Mouse (Mus musculus) midbrain, embryonic 14.5 days (tissue): ENCODE data around the gene Bcl3. TPM values are rescaled to one million over a fixed set of nuclear protein-coding genes. Genes with fewer than 3 reads are reported as not detected.

Source experiments
- ATAC-seq: fragments of 200-750 bp; cut with Nextera tagmentation; 2 replicates; pipeline ENCODE4 v1.8.0; 2017; ENCODE audit warnings: moderate number of reproducible peaks, moderate library complexity; ENCODE audit not compliant: low FRiP score, low TSS enrichment
- DNase-seq: peaks from one replicate; pipeline ENCODE4 v3.0.0-alpha.2; 2015
- H3K27ac ChIP-seq: fragments of 300-500 bp; sonication (generic); replicated peaks from 2 replicates; pipeline ENCODE4 v1.5.1; 2014; ENCODE audit warnings: mild to moderate bottlenecking, low read depth, low read length, moderate library complexity
- H3K27me3 ChIP-seq: fragments of 300-500 bp; sonication (generic); 2 replicates; pipeline ENCODE4 v1.6.1; 2014; ENCODE audit warnings: low read length, control low read depth, mixed read lengths; ENCODE audit not compliant: control insufficient read depth, insufficient read depth
- H3K36me3 ChIP-seq: fragments of 300-500 bp; sonication (generic); 2 replicates; pipeline ENCODE4 v1.6.1; 2014; ENCODE audit warnings: low read length, control low read depth; ENCODE audit not compliant: control insufficient read depth, insufficient read depth
- H3K4me1 ChIP-seq: fragments of 300-500 bp; sonication (generic); 2 replicates; pipeline ENCODE4 v1.6.1; 2014; ENCODE audit warnings: mild to moderate bottlenecking, antibody characterized with exemption, low read length, control low read depth; ENCODE audit not compliant: control insufficient read depth, insufficient read depth
- H3K4me2 ChIP-seq: fragments of 300-500 bp; sonication (generic); 2 replicates; pipeline ENCODE4 v1.6.1; 2014; ENCODE audit warnings: mild to moderate bottlenecking, low read length, moderate library complexity
- H3K4me3 ChIP-seq: fragments of 300-500 bp; sonication (generic); replicated peaks from 2 replicates; pipeline ENCODE4 v1.5.1; 2014; ENCODE audit warnings: low read depth, low read length
- H3K9ac ChIP-seq: fragments of 300-500 bp; sonication (generic); replicated peaks from 2 replicates; pipeline ENCODE4 v1.6.1; 2014; ENCODE audit warnings: mild to moderate bottlenecking, low read length, moderate library complexity
- H3K9me3 ChIP-seq: fragments of 300-500 bp; sonication (generic); 2 replicates; pipeline ENCODE4 v1.6.1; 2016; ENCODE audit warnings: low read length, control low read depth, mixed read lengths; ENCODE audit not compliant: control insufficient read depth
- WGBS: fragments of 180-500 bp; shearing (Covaris S2); extraction: QIAGEN DNeasy Blood & Tissue Kit; methylation state at CpG from one replicate; pipeline ENCODE4 v1.1.7; 2014; 5-methylcytosine and 5-hydroxymethylcytosine counted together
- polyA plus RNA-seq: library from polyadenylated mRNA; unstranded; fragments of >200 nt; fragmentation: Nextera tagmentation; extraction: Ambion mirVana; gene quantifications from 2 replicates; pipeline ENCODE4 v1.2.1, GENCODE M21; 2014

Bcl3 gene
- polyA plus RNA-seq, 1 experiment from 2014 or later, result 1.2 TPM

DNA sequence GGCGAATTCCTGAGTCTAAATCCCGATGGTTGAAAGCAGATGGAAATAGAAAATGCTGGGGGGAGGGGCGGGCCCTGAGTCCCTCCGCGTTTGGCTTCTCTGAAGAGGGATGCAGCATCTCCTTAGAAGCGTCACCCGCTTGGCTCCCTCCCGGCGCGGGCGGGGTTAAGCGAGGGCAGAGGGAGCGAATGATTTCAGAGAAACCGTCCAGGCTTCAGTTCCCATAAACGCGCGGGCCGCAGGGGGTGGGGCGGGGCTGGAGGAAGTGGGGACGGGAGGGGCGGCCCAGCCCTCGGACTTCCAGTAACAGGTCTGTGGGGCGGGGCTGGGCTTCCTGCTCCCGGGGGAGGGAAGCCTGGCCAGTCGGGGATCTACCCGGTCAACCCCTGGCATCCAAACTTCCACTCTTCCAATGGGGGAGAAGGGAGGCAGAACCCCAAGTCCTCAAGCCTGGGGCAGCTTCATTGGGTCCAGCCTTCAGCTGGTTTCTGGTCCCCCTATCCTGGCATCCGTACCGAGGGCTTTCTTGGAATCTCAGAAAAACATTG, 6.3 kb downstream of the Bcl3 start:
- DNase-seq (peak; percentile 75), ATAC-seq (peak; percentile 41)
- no peaks in the 10 kb centered on the region for H3K36me3 ChIP-seq
- H3K4me1 ChIP-seq, result peaks cover 13% of the 10 kb centered on the region
- WGBS, result under 1% methylated on average over 28 of the region's 28 CpGs
- H3K9me3 ChIP-seq, result no peaks in the 10 kb centered on the region
- H3K27me3 ChIP-seq, result peaks cover 17% of the 10 kb centered on the region
- H3K9ac ChIP-seq, result peak overlapping the region; percentile 58
- H3K4me3 ChIP-seq, result peak overlapping the region; percentile 34
- H3K27ac ChIP-seq, result no peak overlapping the region
- peak overlapping the region; percentile 54 for H3K4me2 ChIP-seq

GRCm38 (mm10) chr7:19815296-19816223, 7.0 kb downstream of the Bcl3 start:
- Histone ChIP-seq H3K27me3 (peaks cover 20% of the 10 kb centered on the region), H3K4me1 (peaks cover 18% of the 10 kb centered on the region), H3K9me3 (no peaks in the 10 kb centered on the region), H3K4me3 (peak overlapping the region; percentile 34), H3K36me3 (no peaks in the 10 kb centered on the region), H3K27ac (no peak overlapping the region), H3K4me2 (peak overlapping the region; percentile 54), H3K9ac (peak overlapping the region; percentile 58; the same call in 1 of the 2 replicates)
- no peak for ATAC-seq
- WGBS, result 21% methylated on average over 17 of the region's 17 CpGs
- no peak for DNase-seq

- 88% methylated on average over 6 of the region's 6 CpGs for WGBS
- DNase-seq (no peak), ATAC-seq (no peak)
- Histone ChIP-seq H3K4me3 (no peak overlapping the region), H3K4me2 (no peak overlapping the region), H3K27me3 (peaks cover 38% of the 10 kb centered on the region), H3K27ac (no peak overlapping the region), H3K9ac (no peak overlapping the region), H3K4me1 (peaks cover 18% of the 10 kb centered on the region), H3K9me3 (no peaks in the 10 kb centered on the region), H3K36me3 (no peaks in the 10 kb centered on the region)
Observed at GRCm38 (mm10) chr7:19813579-19814122, 8.9 kb downstream of the Bcl3 start.

DNA sequence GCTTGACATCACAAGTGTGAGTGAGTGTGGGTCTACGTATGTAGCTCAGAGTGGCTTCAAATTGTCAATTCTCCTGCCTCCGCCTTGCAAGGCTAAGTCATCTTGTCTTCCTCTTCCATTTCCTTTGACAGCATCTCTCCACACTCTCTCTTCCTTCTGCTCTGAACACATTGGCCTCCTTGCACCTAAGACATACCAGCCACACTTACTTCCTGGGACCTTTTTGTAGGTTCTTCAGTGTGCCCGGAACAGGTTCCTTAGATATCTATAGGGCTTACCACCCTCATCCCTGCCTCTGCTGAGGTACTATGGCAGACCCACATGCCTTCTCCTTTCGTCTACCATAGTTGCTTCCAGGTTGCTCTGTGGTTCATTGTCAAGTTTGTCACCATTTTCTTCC, 9.4 kb downstream of the Bcl3 start:
- Histone ChIP-seq H3K9me3 (no peaks in the 10 kb centered on the region), H3K36me3 (no peaks in the 10 kb centered on the region), H3K9ac (no peak overlapping the region), H3K4me3 (no peak overlapping the region), H3K4me1 (peaks cover 18% of the 10 kb centered on the region), H3K27ac (no peak overlapping the region), H3K27me3 (peaks cover 43% of the 10 kb centered on the region), H3K4me2 (no peak overlapping the region)
- WGBS, result 88% methylated on average over 4 of the region's 4 CpGs
- ATAC-seq (no peak), DNase-seq (no peak)

- peak overlapping the region; percentile 18 for H3K4me3 ChIP-seq
- peak; percentile 55 for DNase-seq
- no peaks in the 10 kb centered on the region for H3K36me3 ChIP-seq
- no peak overlapping the region for H3K27ac ChIP-seq
- no peaks in the 10 kb centered on the region for H3K9me3 ChIP-seq
- peak overlapping the region; percentile 46 for H3K4me2 ChIP-seq
- peaks cover 43% of the 10 kb centered on the region for H3K27me3 ChIP-seq
- 0 out of 2 replicates have a peak overlapping the region, but pooled peaks have one; percentile 9 for H3K9ac ChIP-seq
- 4% methylated on average over 22 of the region's 22 CpGs for WGBS
- H3K4me1 ChIP-seq, result 0 out of 2 replicates have a peak, but pooled peaks cover 7% of the 10 kb centered on the region
- no peak for ATAC-seq
Observed at GRCm38 (mm10) chr7:19811114-19811513, 11.5 kb downstream of the Bcl3 start.

GRCm38 (mm10) chr7:19809369-19809768, 13.2 kb downstream of the Bcl3 start:
- peak; percentile 65 for DNase-seq
- H3K9ac ChIP-seq, result peak overlapping the region; percentile 42; the same call in 1 of the 2 replicates
- H3K4me2 ChIP-seq, result peak overlapping the region; percentile 47
- H3K36me3 ChIP-seq, result no peaks in the 10 kb centered on the region
- H3K4me3 ChIP-seq, result peak overlapping the region; percentile 25
- 3% methylated on average over 27 of the region's 27 CpGs for WGBS
- peaks cover 43% of the 10 kb centered on the region for H3K27me3 ChIP-seq
- H3K4me1 ChIP-seq, result 0 out of 2 replicates have a peak, but pooled peaks cover 6% of the 10 kb centered on the region
- peak; percentile 68; the same call in 1 of the 2 replicates for ATAC-seq
- H3K27ac ChIP-seq, result no peak overlapping the region
- no peaks in the 10 kb centered on the region for H3K9me3 ChIP-seq

DNA sequence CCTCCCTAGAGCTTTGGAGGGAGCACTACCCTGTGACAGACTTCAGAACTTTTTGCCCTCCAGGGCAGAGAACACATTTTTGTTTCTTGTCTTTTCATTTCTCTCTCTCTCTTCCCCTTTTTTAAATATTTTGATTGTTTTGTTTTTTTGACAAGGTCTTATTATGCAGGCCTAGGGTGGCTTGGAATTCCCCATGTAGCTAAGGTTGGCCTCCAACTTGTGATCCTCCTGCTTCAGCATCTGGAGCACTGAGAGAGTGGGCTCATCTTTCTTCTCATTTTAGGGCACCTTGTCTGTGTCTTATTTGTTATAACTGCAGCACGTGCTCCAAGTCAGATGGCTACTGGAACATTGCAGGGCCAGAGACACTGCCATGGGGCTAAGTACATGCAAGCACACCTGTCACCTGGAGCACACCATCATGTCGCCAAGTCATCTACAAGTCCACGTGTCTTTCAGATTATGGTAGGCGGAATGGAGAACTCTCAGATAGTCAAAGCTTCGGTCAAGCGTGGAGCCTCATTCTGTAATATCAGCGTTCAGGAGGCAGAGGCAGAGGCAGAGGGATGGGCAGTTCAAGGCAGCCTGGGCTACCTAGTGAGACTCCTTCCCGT, 16.1 kb downstream of the Bcl3 start:
- DNase-seq, result no peak
- ATAC-seq, result no peak
- peaks cover 31% of the 10 kb centered on the region for H3K27me3 ChIP-seq
- H3K9ac ChIP-seq, result no peak overlapping the region
- 0 out of 2 replicates have a peak, but pooled peaks cover 6% of the 10 kb centered on the region for H3K4me1 ChIP-seq
- no peaks in the 10 kb centered on the region for H3K36me3 ChIP-seq
- H3K27ac ChIP-seq, result no peak overlapping the region
- no peak overlapping the region for H3K4me2 ChIP-seq
- H3K9me3 ChIP-seq, result no peaks in the 10 kb centered on the region
- 86% methylated on average over 8 of the region's 8 CpGs for WGBS
- H3K4me3 ChIP-seq, result no peak overlapping the region

DNA sequence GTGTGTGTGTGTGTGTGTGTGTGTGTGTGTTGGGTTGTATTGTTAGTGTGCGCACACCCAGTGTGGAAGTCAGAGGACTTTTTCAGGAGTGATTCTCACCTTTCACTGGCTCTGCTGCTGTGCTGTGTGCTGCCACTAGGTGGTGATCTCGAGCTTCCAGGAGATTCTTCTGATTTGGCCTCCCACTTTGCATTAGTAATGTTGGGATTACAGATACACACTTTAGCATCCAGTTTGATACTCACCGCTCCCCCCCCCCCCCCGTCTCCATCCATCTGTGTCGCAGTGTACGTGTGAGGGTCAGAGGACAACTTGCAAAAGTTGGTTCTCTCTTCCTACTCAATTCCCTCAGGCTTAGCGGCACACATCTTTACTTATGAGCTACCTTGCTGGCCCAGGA, 19.6 kb downstream of the Bcl3 start:
- no peak overlapping the region for H3K4me3 ChIP-seq
- no peak overlapping the region for H3K27ac ChIP-seq
- H3K4me1 ChIP-seq, result no peaks in the 10 kb centered on the region
- ATAC-seq (no peak), DNase-seq (peak; percentile 86)
- H3K4me2 ChIP-seq, result no peak overlapping the region
- H3K36me3 ChIP-seq, result no peaks in the 10 kb centered on the region
- WGBS, result 18% methylated on average over 7 of the region's 7 CpGs
- H3K9ac ChIP-seq, result no peak overlapping the region
- H3K9me3 ChIP-seq, result no peaks in the 10 kb centered on the region
- H3K27me3 ChIP-seq, result no peaks in the 10 kb centered on the region
